Mouse (Mus musculus) E14TG2a.4 (cell line): ENCODE measurements around the gene Dhfr.

Experiments
- H3K27me3 ChIP-seq: 2 replicates; pipeline ENCODE4 v1.6.1; 2014; ENCODE audit warnings: low read length, control low read depth; ENCODE audit not compliant: insufficient read depth
- H3K36me3 ChIP-seq: 2 replicates; pipeline ENCODE4 v1.6.1; 2014; ENCODE audit warnings: low read length, control low read depth; ENCODE audit not compliant: insufficient read depth
- H3K4me1 ChIP-seq: replicated peaks from 2 replicates; pipeline ENCODE4 v1.6.1; 2014; ENCODE audit warnings: low read depth, low read length, control low read depth
- H3K4me3 ChIP-seq: replicated peaks from 2 replicates; pipeline ENCODE4 v1.5.1; 2014; ENCODE audit warnings: mild to moderate bottlenecking, low read length
- H3K9me3 ChIP-seq: 2 replicates; pipeline ENCODE4 v1.6.1; 2014; ENCODE audit warnings: low read length, control low read depth
- CTCF ChIP-seq: conservative IDR thresholded peaks from 2 replicates; pipeline ENCODE4 v1.5.1; 2014; ENCODE audit warnings: low read length
- NANOG ChIP-seq: IDR thresholded peaks from 2 replicates; pipeline ENCODE4 v1.6.1; 2014; ENCODE audit warnings: borderline replicate concordance, low read length, mixed read lengths
- POU5F1 ChIP-seq: IDR thresholded peaks from 2 replicates; pipeline ENCODE4 v1.6.1; 2014; ENCODE audit warnings: low read length, borderline replicate concordance

The Dhfr gene

GRCm38 (mm10) chr13:92336857-92337256 is 17.7 kb upstream of the Dhfr start:
- H3K4me3 ChIP-seq, result no peak overlapping the region
- H3K27me3 ChIP-seq, result no peaks in the 10 kb centered on the region
- TF ChIP-seq POU5F1 (no peak), NANOG (no peak), CTCF (no peak)
- H3K36me3 ChIP-seq, result peaks cover 47% of the 10 kb centered on the region
- H3K4me1 ChIP-seq, result peaks cover 35% of the 10 kb centered on the region
- H3K9me3 ChIP-seq, result no peaks in the 10 kb centered on the region

- Histone ChIP-seq H3K4me3 (no peak overlapping the region), H3K9me3 (no peaks in the 10 kb centered on the region), H3K36me3 (peaks cover 57% of the 10 kb centered on the region), H3K27me3 (no peaks in the 10 kb centered on the region), H3K4me1 (peaks cover 24% of the 10 kb centered on the region)
- TF ChIP-seq NANOG (no peak), POU5F1 (no peak), CTCF (no peak)
Measured at GRCm38 (mm10) chr13:92337773-92338462, 16.6 kb upstream of the Dhfr start.

- Histone ChIP-seq H3K4me3 (no peak overlapping the region), H3K27me3 (no peaks in the 10 kb centered on the region), H3K4me1 (peaks cover 9% of the 10 kb centered on the region; the same call in 1 of the 2 replicates), H3K9me3 (no peaks in the 10 kb centered on the region), H3K36me3 (peaks cover 69% of the 10 kb centered on the region)
- no peak for TF ChIP-seq POU5F1
- TF ChIP-seq NANOG, result no peak
- no peak for TF ChIP-seq CTCF
Measured at GRCm38 (mm10) chr13:92339787-92340186, 14.7 kb upstream of the Dhfr start.

GRCm38 (mm10) chr13:92344033-92344432 is 10.5 kb upstream of the Dhfr start:
- no peak overlapping the region for H3K4me3 ChIP-seq
- no peaks in the 10 kb centered on the region for H3K27me3 ChIP-seq
- no peaks in the 10 kb centered on the region for H3K9me3 ChIP-seq

GRCm38 (mm10) chr13:92346338-92346737 is 8.2 kb upstream of the Dhfr start:
- Histone ChIP-seq H3K36me3 (peaks cover 87% of the 10 kb centered on the region), H3K9me3 (no peaks in the 10 kb centered on the region), H3K4me3 (no peak overlapping the region), H3K4me1 (no peaks in the 10 kb centered on the region), H3K27me3 (no peaks in the 10 kb centered on the region)
- TF ChIP-seq CTCF (no peak), POU5F1 (no peak), NANOG (no peak)

More at GRCm38 (mm10) chr13:92344033-92344432, 10.5 kb upstream of the Dhfr start:
- H3K36me3 ChIP-seq, result peaks cover 86% of the 10 kb centered on the region
- TF ChIP-seq CTCF, result no peak
- TF ChIP-seq POU5F1, result no peak
- no peak for TF ChIP-seq NANOG
- 0 out of 2 replicates have a peak, but pooled peaks cover 6% of the 10 kb centered on the region for H3K4me1 ChIP-seq

GRCm38 (mm10) chr13:92351100-92351499 is 3.4 kb upstream of the Dhfr start:
- H3K9me3 ChIP-seq, result no peaks in the 10 kb centered on the region
- H3K27me3 ChIP-seq, result no peaks in the 10 kb centered on the region
- no peak overlapping the region for H3K4me3 ChIP-seq
- peaks cover 60% of the 10 kb centered on the region for H3K36me3 ChIP-seq
- no peak for TF ChIP-seq CTCF
- no peak for TF ChIP-seq NANOG
- TF ChIP-seq POU5F1, result no peak
- peaks cover 18% of the 10 kb centered on the region for H3K4me1 ChIP-seq

GRCm38 (mm10) chr13:92353956-92354355 is 570 bp upstream of the Dhfr start:
- Histone ChIP-seq H3K4me3 (peak overlapping the region; percentile 93), H3K36me3 (peaks cover 65% of the 10 kb centered on the region), H3K27me3 (no peaks in the 10 kb centered on the region), H3K9me3 (no peaks in the 10 kb centered on the region), H3K4me1 (peaks cover 25% of the 10 kb centered on the region)
- no peak for TF ChIP-seq NANOG
- no peak for TF ChIP-seq POU5F1
- TF ChIP-seq CTCF, result no peak

GRCm38 (mm10) chr13:92355272-92355643 is 732 bp downstream of the Dhfr start:
- peaks cover 25% of the 10 kb centered on the region for H3K4me1 ChIP-seq
- no peaks in the 10 kb centered on the region for H3K27me3 ChIP-seq
- H3K36me3 ChIP-seq, result peaks cover 70% of the 10 kb centered on the region
- no peaks in the 10 kb centered on the region for H3K9me3 ChIP-seq
- H3K4me3 ChIP-seq, result peak overlapping the region; percentile 93
- TF ChIP-seq NANOG, result no peak
- TF ChIP-seq CTCF, result no peak
- TF ChIP-seq POU5F1, result no peak

- Histone ChIP-seq H3K4me3 (peak overlapping the region; percentile 93), H3K27me3 (no peaks in the 10 kb centered on the region), H3K4me1 (peaks cover 25% of the 10 kb centered on the region), H3K36me3 (peaks cover 70% of the 10 kb centered on the region), H3K9me3 (no peaks in the 10 kb centered on the region)
- TF ChIP-seq CTCF (no peak), NANOG (no peak), POU5F1 (no peak)
Measured at GRCm38 (mm10) chr13:92356376-92356775, 1.9 kb downstream of the Dhfr start.
